Mouse (Mus musculus) testis, postnatal 14 days (tissue): ENCODE results near the gene Rpl27a.

Source experiments
- DNase-seq: peaks from one replicate; pipeline ENCODE4 v3.0.0; 2021; ENCODE audit warnings: low spot score

The Rpl27a gene

DNA sequence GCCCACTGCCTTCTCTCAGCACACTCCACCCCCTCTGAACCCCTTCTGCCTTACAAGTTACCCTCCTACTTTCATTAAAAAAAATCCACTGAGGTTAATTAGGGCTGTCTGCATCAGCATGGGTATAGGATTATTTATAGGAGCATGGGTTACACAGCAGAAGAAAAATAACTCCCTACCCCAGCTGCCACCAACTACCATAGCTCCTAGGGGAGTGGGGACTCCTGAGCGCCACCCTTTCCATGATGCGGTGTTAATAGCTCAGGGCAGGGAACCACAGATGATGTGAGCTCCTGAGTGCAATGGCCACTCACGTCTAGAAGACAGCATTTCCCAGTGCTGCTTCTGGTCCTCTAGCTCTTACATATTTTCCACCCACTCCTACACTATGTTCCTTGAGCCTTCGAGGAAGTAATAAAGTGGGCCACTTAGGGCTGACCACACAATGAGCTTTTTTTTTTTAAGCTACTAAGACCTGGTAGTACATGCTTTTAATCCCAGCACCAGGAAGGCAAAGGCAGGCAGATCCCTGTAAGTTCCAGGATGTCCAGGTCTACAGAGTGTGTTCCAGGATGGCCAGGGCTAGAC lies 44.9 kb downstream of the Rpl27a start:
- DNase-seq = no peak

DNA sequence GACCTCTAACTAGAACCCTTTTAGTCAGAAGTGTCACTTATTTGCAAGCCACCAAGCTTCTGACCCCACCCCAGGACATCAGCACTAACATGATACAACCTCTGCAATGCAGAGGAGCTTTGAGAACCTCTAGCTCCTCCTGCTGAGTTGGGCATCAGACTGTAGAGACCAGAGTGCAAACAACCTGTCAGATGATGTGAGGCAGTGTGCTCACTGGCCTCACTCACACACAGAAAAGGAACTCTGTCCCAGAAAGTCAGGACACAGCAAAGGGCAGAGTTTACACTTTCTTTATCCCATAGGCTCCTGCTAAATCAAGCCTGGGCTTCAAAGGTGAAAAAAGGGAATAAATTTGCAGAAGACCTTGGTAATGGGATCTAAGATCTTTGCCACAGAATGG lies 47.4 kb downstream of the Rpl27a start:
- no peak for DNase-seq

- no peak for DNase-seq
These were observed 48.2 kb downstream of the Rpl27a start for GRCm38 (mm10) chr7:109566841-109567768.

GRCm38 (mm10) chr7:109568391-109568892 lies 49.5 kb downstream of the Rpl27a start:
- DNase-seq = no peak
